Mouse (Mus musculus) ES-Bruce4 (cell line): ENCODE results near the gene Lats2.

Experiments
- CTCF ChIP-seq: IDR thresholded peaks from one replicate; pipeline ENCODE4 v1.8.1; 2011; ENCODE audit warnings: low read depth, low read length
- POLR2A ChIP-seq: IDR thresholded peaks from one replicate; pipeline ENCODE4 v1.8.1; 2011; ENCODE audit warnings: low read length; ENCODE audit not compliant: insufficient read depth

DNA sequence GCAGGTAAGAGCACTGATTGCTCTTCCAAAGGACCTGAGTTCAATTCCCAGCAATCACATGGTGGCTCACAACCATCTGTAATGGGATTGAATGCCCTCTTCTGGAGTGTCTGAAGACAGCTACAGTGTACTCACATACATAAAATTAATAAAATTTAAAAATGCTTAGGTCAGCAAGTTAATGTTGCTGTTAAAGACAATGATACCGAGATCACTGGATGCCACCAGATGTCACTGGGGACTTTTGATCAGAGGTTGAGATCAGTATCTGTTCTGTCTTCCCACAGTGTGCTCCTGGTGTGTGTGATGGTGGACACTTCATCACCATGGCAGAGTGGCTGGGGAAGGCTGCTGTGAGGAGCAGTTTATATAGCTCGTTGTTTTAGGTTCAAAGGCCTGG lies 31.1 kb upstream of the Lats2 start:
- TF ChIP-seq POLR2A (no peak), CTCF (no peak)
